Mouse (Mus musculus) liver, postnatal 0 days (tissue): ENCODE data around the gene Mturn.

Source experiments
- CTCF ChIP-seq: sonication (generic); IDR thresholded peaks from 2 replicates; pipeline ENCODE4 v1.5.1; 2016; ENCODE audit warnings: antibody characterized with exemption, low read depth
- EP300 ChIP-seq: IDR thresholded peaks from 2 replicates; pipeline ENCODE4 v1.6.1; 2016; ENCODE audit warnings: antibody characterized with exemption, low read depth, mild to moderate bottlenecking

- TF ChIP-seq CTCF (no peak), EP300 (no peak)
Measured at GRCm38 (mm10) chr6:54643181-54643580, 38.2 kb upstream of the Mturn start.
